Mouse (Mus musculus) retina, embryonic 14.5 days (tissue): Measurements from ENCODE around the gene Nptxr.
A peak's percentile ranks its signal among the peaks of the same experiment; 100 is the strongest.

Source experiments
- DNase-seq: peaks from one replicate; pipeline ENCODE4 v3.0.0-alpha.2; 2015; ENCODE audit warnings: low spot score

The Nptxr gene

GRCm38 (mm10) chr15:79752742-79753419, 51.7 kb downstream of the Nptxr start:
- peak; percentile 84 for DNase-seq

DNA sequence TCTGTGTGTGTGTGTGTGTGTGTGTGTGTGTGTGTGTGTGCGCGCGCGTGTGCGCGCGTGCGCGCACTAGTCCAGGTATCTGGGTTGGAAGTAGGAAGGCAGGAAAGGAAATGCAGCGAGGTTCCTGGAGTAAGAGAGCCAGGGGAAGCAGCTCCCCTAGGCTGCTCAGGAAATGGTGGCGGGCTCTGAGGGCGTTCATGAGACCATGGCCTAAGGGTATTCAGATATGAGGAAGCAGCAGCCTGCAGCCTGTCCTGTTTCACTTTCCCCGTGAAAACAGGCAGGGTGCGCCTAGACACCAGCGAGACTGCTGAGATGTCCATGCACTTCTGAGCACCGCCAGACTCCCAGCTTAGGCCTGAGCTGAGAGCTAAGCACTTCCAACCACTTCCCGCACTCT, 52.8 kb downstream of the Nptxr start:
- no peak for DNase-seq

DNA sequence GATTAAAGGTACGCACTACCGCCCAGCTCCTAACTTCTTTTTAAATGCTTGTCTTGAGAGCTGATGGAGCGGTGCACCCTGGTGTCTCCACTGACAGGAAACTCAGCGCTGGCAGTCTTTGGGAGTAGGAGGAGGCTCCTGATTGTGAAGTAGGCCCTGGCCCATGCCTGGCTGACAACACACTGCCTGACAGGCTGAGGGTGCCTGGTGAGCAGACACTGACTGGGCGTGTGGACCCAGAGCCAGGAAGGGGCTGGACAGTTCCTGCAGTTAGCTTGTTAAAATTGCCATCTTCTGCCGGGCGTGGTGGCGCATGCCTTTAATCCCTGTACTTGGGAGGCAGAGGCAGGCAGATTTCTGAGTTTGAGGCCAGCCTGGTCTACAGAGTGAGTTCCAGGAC, 54.3 kb downstream of the Nptxr start:
- no peak for DNase-seq

DNA sequence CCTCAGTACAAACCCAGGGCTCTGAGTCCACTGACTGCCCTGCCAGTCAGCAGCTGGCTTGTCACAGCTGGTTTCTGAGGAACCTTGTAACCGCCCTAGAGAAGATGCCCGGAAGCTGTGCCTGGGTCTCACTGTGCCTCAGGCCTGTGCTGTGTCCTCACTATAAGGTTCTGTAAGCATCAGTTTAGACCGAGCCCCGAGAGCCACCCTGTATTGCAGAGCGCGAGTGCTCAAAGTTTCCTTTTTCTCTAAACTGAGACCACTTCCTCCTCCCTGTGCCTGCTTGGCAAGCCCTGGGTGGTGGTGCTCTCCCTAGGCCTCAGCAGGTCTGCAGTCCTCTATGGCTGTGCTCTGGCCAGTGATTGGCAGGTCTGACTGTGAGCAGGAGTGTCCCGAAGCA, 55.4 kb downstream of the Nptxr start:
- no peak for DNase-seq

DNA sequence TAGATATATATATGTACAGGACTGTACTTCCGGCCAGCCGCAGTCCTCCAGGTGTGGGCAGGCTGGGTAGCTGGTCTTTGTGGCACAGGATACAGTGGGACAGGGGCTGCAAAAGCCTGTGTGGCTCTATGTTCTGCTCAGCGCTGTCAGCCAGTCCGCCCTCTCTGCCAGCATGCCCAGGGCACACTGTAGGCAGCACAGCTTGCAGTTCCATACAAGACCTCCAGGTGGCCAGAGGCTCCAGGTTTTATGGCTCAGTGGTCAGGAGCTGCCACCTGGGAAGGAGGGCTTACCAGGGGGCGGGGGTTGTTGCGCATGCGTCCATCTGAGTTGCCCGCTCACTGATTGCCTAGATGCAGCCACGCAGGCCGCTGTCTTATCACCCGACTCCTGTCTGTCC, 56.6 kb downstream of the Nptxr start:
- DNase-seq, result peak; percentile 80

DNA sequence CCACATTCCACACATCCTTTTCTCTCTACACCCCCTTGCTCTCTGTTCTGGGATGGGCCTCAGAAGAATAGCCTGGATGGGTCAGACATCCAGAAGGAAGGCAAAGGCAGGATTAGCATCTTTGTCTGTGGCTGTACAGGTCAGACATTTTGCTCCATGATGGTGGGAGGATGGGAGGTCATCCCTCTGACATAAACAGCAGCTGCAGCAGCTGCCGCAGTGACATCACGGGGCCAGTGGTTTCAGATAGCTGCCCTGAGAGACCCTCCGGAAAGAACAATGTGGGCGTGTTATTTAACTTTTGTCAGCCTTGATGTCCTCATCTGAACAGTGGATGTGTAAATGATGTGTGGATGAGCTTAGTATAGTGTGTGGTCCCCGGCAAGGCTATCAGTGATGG, 58.7 kb downstream of the Nptxr start:
- DNase-seq, result no peak

GRCm38 (mm10) chr15:79745312-79745711, 59.3 kb downstream of the Nptxr start:
- DNase-seq, result no peak

GRCm38 (mm10) chr15:79744742-79745141, 59.8 kb downstream of the Nptxr start:
- DNase-seq, result no peak

DNA sequence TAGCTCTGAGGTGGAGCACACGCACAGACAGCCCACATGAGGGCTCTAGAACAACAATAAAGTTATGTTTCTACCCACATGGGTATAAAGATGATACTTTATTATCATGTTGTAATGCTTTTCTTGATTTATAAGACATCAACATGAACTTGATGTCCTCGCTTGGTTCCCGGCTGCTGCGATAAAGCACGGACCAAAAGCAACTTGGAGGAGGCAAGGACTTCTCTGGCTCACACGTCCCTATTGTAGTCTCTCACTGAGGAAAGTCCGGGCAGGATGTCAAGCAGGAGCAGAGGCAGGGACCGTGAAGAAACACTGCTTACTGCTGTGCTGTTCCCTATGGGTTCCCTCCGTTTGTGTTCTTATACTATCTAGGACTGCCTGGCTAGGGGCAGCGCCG, 60.6 kb downstream of the Nptxr start:
- DNase-seq, result no peak

DNA sequence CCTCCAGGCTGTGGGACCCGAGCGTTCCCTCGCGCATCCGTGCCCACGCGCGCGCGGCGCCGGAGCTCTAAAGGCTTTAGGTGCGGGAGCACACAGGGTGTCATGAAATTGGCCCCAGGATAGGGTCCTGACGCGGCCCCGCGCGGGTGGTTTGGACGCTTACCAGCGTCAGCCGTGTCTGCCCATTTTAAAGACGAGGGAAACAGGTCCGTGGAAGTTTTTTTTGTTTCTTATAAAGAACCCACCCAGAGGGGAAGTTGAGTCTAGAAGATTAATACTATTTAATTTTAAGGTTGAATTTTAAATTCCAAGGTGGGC, 61.9 kb downstream of the Nptxr start:
- DNase-seq, result no peak

- DNase-seq, result peak; percentile 94
These were observed 62.5 kb downstream of the Nptxr start, which contains the start of gene Sun2 for GRCm38 (mm10) chr15:79741921-79742705. Gene Sun2 (minus strand): TSS chr15:79742536.

- DNase-seq, result no peak
These were observed 63.2 kb downstream of the Nptxr start for GRCm38 (mm10) chr15:79741173-79741858.

DNA sequence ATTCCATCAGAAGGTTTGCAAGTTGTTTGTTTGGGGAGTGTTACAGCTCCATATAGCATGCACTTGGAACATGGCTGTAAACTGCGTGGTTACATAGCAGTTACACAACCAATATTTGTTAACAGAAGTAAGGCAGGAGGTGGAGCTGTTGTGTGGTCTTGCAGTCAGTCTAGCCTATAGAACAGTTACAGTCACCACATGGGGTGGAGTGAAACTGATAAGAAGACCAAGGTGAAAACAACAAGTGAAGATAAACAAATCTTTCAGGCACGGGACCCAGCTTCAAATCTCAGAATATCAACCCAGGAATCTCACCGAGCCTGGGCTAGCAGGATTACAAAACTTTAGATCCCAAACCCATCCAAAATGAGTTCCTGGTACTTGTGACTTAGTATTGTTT, 63.8 kb downstream of the Nptxr start:
- no peak for DNase-seq
